Mouse (Mus musculus): Measurements from ENCODE around the gene Nupr1l. TPM values are rescaled to one million over a fixed set of nuclear protein-coding genes. Genes with fewer than 3 reads are reported as not detected.

Nupr1l gene
- polyA plus RNA-seq, 1 experiment from 2014 or later, result 6.6 TPM

GRCm38 (mm10) chr5:129952143-129952542 lies 43.8 kb downstream of the Nupr1l start:
- ATAC-seq (ENCODE audit: low FRiP score), result no peak
- Histone ChIP-seq H3K4me1 (no peaks in the 10 kb centered on the region), H3K36me3 (no peaks in the 10 kb centered on the region), H3K4me3 (no peak overlapping the region), H3K9ac (no peak overlapping the region), H3K27ac (no peak overlapping the region), H3K4me2 (replicated peaks) (no peak overlapping the region), H3K9me3 (replicated peaks) (no peaks in the 10 kb centered on the region), H3K27me3 (no peaks in the 10 kb centered on the region)
- WGBS, result 94% methylated on average over 4 of the region's 4 CpGs

- Histone ChIP-seq H3K4me2 (replicated peaks) (no peak overlapping the region), H3K36me3 (no peaks in the 10 kb centered on the region), H3K4me3 (no peak overlapping the region), H3K27me3 (no peaks in the 10 kb centered on the region), H3K9ac (no peak overlapping the region), H3K9me3 (replicated peaks) (no peaks in the 10 kb centered on the region), H3K4me1 (no peaks in the 10 kb centered on the region), H3K27ac (no peak overlapping the region)
- no peak for ATAC-seq (ENCODE audit: low FRiP score)
- 89% methylated on average over 5 of the region's 5 CpGs for WGBS
Observed at GRCm38 (mm10) chr5:129954473-129955254, 46.3 kb downstream of the Nupr1l start.

GRCm38 (mm10) chr5:129955792-129956191 lies 47.5 kb downstream of the Nupr1l start:
- Histone ChIP-seq H3K9me3 (replicated peaks) (no peaks in the 10 kb centered on the region), H3K4me2 (replicated peaks) (no peak overlapping the region), H3K27me3 (no peaks in the 10 kb centered on the region), H3K4me1 (no peaks in the 10 kb centered on the region), H3K27ac (no peak overlapping the region), H3K9ac (no peak overlapping the region), H3K36me3 (no peaks in the 10 kb centered on the region), H3K4me3 (no peak overlapping the region)
- no peak for ATAC-seq (ENCODE audit: low FRiP score)
- WGBS, result 96% methylated on average over 6 of the region's 6 CpGs

GRCm38 (mm10) chr5:129963224-129963623 lies 54.9 kb downstream of the Nupr1l start:
- H3K9ac ChIP-seq, result no peak overlapping the region
- H3K27ac ChIP-seq, result no peak overlapping the region
- H3K4me3 ChIP-seq, result no peak overlapping the region
- no peak overlapping the region for H3K4me2 ChIP-seq (replicated peaks)
- 75% methylated on average over 4 of the region's 4 CpGs for WGBS
- H3K36me3 ChIP-seq, result no peaks in the 10 kb centered on the region
- ATAC-seq (ENCODE audit: low FRiP score), result no peak
- H3K9me3 ChIP-seq (replicated peaks), result no peaks in the 10 kb centered on the region
- H3K27me3 ChIP-seq, result no peaks in the 10 kb centered on the region
- no peaks in the 10 kb centered on the region for H3K4me1 ChIP-seq

Other genes starting within 250 kb of the Nupr1l start
- 5.8 and 6.5 TPM in 2 replicates for gene Zfp11, start 238.4 kb upstream of the Nupr1l start, polyA plus RNA-seq (2016; fragmentation: Nextera tagmentation; extraction: Ambion mirVana)
- gene Sept14, start 200.0 kb upstream of the Nupr1l start, polyA plus RNA-seq (2016; fragmentation: Nextera tagmentation; extraction: Ambion mirVana), result not detected in 2 replicates
- 149 and 151 TPM in 2 replicates for gene Mrps17, start 193.0 kb upstream of the Nupr1l start, polyA plus RNA-seq (2016; fragmentation: Nextera tagmentation; extraction: Ambion mirVana)
- 81.7 and 94.6 TPM in 2 replicates for gene Nipsnap2, start 183.5 kb upstream of the Nupr1l start, polyA plus RNA-seq (2016; fragmentation: Nextera tagmentation; extraction: Ambion mirVana)
- 35.3 and 36.4 TPM in 2 replicates for gene Psph, start 121.1 kb upstream of the Nupr1l start, polyA plus RNA-seq (2016; fragmentation: Nextera tagmentation; extraction: Ambion mirVana)
- 56.8 and 61.3 TPM in 2 replicates for gene Sumf2, start 61.6 kb upstream of the Nupr1l start, polyA plus RNA-seq (2016; fragmentation: Nextera tagmentation; extraction: Ambion mirVana)
- 714 and 768 TPM in 2 replicates for gene Chchd2, start 21.1 kb upstream of the Nupr1l start, polyA plus RNA-seq (2016; fragmentation: Nextera tagmentation; extraction: Ambion mirVana)
- 10.9 and 12.4 TPM in 2 replicates for gene Zbed5, start 12.8 kb upstream of the Nupr1l start, polyA plus RNA-seq (2016; fragmentation: Nextera tagmentation; extraction: Ambion mirVana)
- gene Phkg1, start 10.0 kb upstream of the Nupr1l start, polyA plus RNA-seq (2016; fragmentation: Nextera tagmentation; extraction: Ambion mirVana), result 0.34 and 0.46 TPM in 2 replicates
- 40.9 and 42.4 TPM in 2 replicates for gene Vkorc1l1, start 33.4 kb downstream of the Nupr1l start, polyA plus RNA-seq (2016; fragmentation: Nextera tagmentation; extraction: Ambion mirVana)
- 31.4 and 31.5 TPM in 2 replicates for gene Gusb, start 94.5 kb downstream of the Nupr1l start, polyA plus RNA-seq (2016; fragmentation: Nextera tagmentation; extraction: Ambion mirVana)
- gene Asl, start 120.7 kb downstream of the Nupr1l start, polyA plus RNA-seq (2016; fragmentation: Nextera tagmentation; extraction: Ambion mirVana), result 23.5 and 34.7 TPM in 2 replicates
- gene Crcp, start 120.8 kb downstream of the Nupr1l start, polyA plus RNA-seq (2016; fragmentation: Nextera tagmentation; extraction: Ambion mirVana), result 53.3 and 56.0 TPM in 2 replicates
- gene Tpst1, start 164.8 kb downstream of the Nupr1l start, polyA plus RNA-seq (2016; fragmentation: Nextera tagmentation; extraction: Ambion mirVana), result 57.0 and 62.9 TPM in 2 replicates
- gene Kctd7, start 236.3 kb downstream of the Nupr1l start, polyA plus RNA-seq (2016; fragmentation: Nextera tagmentation; extraction: Ambion mirVana), result 8.7 and 10.1 TPM in 2 replicates

Data from hindbrain, embryonic 12.5 days (tissue).